Mouse (Mus musculus) hindbrain, embryonic 13.5 days (tissue): Measurements from ENCODE around the gene Sipa1. TPM values are rescaled to one million over a fixed set of nuclear protein-coding genes. Genes with fewer than 3 reads are reported as not detected.

ENCODE experiments used
- ATAC-seq: fragments of 200-750 bp; cut with Nextera tagmentation; 2 replicates; pipeline ENCODE4 v1.8.0; 2017; ENCODE audit warnings: moderate TSS enrichment; ENCODE audit not compliant: low FRiP score
- H3K27ac ChIP-seq: fragments of 300-500 bp; sonication (generic); 2 replicates; pipeline ENCODE4 v1.5.1; 2015; ENCODE audit warnings: inconsistent platforms, mild to moderate bottlenecking, moderate library complexity
- H3K27me3 ChIP-seq: fragments of 300-500 bp; sonication (generic); 2 replicates; pipeline ENCODE4 v1.6.1; 2015; ENCODE audit warnings: mild to moderate bottlenecking, inconsistent platforms
- H3K36me3 ChIP-seq: fragments of 300-500 bp; sonication (generic); 2 replicates; pipeline ENCODE4 v1.6.1; 2015; ENCODE audit warnings: mild to moderate bottlenecking, inconsistent platforms
- H3K4me1 ChIP-seq: fragments of 300-500 bp; sonication (generic); replicated peaks from 2 replicates; pipeline ENCODE4 v1.6.1; 2015; ENCODE audit warnings: inconsistent platforms
- H3K4me2 ChIP-seq: fragments of 300-500 bp; sonication (generic); 2 replicates; pipeline ENCODE4 v1.6.1; 2015; ENCODE audit warnings: inconsistent platforms, mild to moderate bottlenecking, moderate library complexity
- H3K4me3 ChIP-seq: fragments of 300-500 bp; sonication (generic); 2 replicates; pipeline ENCODE4 v1.5.1; 2015; ENCODE audit warnings: mild to moderate bottlenecking, inconsistent platforms
- H3K9ac ChIP-seq: fragments of 300-500 bp; sonication (generic); 2 replicates; pipeline ENCODE4 v1.6.1; 2015; ENCODE audit warnings: mild to moderate bottlenecking, inconsistent platforms
- H3K9me3 ChIP-seq: fragments of 300-500 bp; sonication (generic); 2 replicates; pipeline ENCODE4 v1.6.1; 2016; ENCODE audit warnings: inconsistent platforms
- WGBS: fragments of 180-500 bp; shearing (Covaris S2); methylation state at CpG from one replicate; pipeline ENCODE4 v1.1.7; 2015; 5-methylcytosine and 5-hydroxymethylcytosine counted together
- polyA plus RNA-seq: library from polyadenylated mRNA; unstranded; fragments of >200 nt; fragmentation: Nextera tagmentation; extraction: Ambion mirVana; gene quantifications from 2 replicates; pipeline ENCODE4 v1.2.1, GENCODE M21; 2015

Gene Sipa1
- polyA plus RNA-seq, 1 experiment from 2014 or later: 15.4 TPM

DNA sequence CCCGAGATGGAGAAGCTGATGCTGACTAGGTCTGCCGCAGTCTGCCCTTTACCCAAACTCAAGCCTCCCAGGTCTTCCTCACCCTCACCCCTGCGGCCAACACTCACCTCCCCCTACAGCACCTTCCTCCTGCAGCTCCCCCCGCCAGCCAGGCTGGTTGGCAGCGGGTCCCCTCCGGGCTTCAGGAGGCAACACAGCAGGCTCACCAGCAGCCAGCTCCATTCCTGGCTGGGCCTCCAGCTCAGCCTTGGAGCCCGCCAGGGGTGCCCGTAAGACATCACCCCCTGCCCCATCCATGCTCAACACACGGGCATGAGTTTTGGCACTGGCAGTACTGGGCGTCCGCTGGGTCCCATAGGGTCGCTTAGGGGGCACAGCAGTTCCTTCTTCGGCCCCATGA, 21.5 kb upstream of the Sipa1 start:
- Histone ChIP-seq H3K9ac (no peak overlapping the region), H3K4me3 (no peak overlapping the region), H3K9me3 (no peaks in the 10 kb centered on the region), H3K27me3 (no peaks in the 10 kb centered on the region), H3K27ac (no peak overlapping the region), H3K4me2 (no peak overlapping the region), H3K36me3 (peaks cover 71% of the 10 kb centered on the region), H3K4me1 (peaks cover 20% of the 10 kb centered on the region)
- no peak for ATAC-seq
- WGBS: 96% methylated on average over 12 of the region's 13 CpGs

GRCm38 (mm10) chr19:5684236-5684635, 20.7 kb upstream of the Sipa1 start:
- H3K27ac ChIP-seq: no peak overlapping the region
- WGBS: 93% methylated on average over 12 of the region's 12 CpGs

GRCm38 (mm10) chr19:5680432-5680831, 16.9 kb upstream of the Sipa1 start:
- Histone ChIP-seq H3K36me3 (peaks cover 95% of the 10 kb centered on the region), H3K27me3 (no peaks in the 10 kb centered on the region), H3K9ac (no peak overlapping the region), H3K9me3 (no peaks in the 10 kb centered on the region), H3K4me2 (no peak overlapping the region), H3K4me1 (no peaks in the 10 kb centered on the region), H3K27ac (no peak overlapping the region), H3K4me3 (no peak overlapping the region)
- WGBS: 96% methylated on average over 4 of the region's 4 CpGs
- no peak for ATAC-seq

More at GRCm38 (mm10) chr19:5684236-5684635, 20.7 kb upstream of the Sipa1 start:
- Histone ChIP-seq H3K36me3 (peaks cover 79% of the 10 kb centered on the region), H3K4me1 (peaks cover 13% of the 10 kb centered on the region), H3K9ac (no peak overlapping the region), H3K9me3 (no peaks in the 10 kb centered on the region), H3K4me3 (no peak overlapping the region), H3K4me2 (no peak overlapping the region), H3K27me3 (no peaks in the 10 kb centered on the region)
- ATAC-seq: no peak

DNA sequence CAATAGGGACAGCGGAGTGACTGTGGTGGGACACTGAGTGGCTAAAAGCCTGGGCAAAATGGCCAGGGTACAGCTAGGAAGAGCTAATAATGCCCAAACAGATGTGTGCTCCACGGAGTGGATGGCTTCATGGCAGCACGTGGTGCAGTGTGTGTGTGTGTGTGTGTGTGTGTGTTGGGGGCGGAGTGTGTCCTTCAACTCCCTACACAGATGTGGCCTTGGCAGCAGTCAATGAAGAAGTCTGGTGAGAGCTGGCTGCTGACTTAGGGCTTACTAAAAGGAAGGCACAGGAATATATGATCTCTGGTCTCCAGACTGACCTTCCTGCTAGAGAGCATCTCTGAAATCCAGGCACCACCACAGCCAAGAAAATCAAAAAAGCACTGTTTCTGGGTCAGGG, 4.9 kb upstream of the Sipa1 start:
- WGBS: 86% methylated on average over 4 of the region's 4 CpGs
- Histone ChIP-seq H3K4me3 (no peak overlapping the region), H3K9ac (no peak overlapping the region), H3K9me3 (no peaks in the 10 kb centered on the region), H3K27ac (no peak overlapping the region), H3K4me1 (peaks cover 8% of the 10 kb centered on the region), H3K27me3 (no peaks in the 10 kb centered on the region), H3K36me3 (peaks cover 90% of the 10 kb centered on the region), H3K4me2 (no peak overlapping the region)
- no peak for ATAC-seq

GRCm38 (mm10) chr19:5666386-5666785, 2.9 kb upstream of the Sipa1 start:
- 94% methylated on average over 18 of the region's 18 CpGs for WGBS

DNA sequence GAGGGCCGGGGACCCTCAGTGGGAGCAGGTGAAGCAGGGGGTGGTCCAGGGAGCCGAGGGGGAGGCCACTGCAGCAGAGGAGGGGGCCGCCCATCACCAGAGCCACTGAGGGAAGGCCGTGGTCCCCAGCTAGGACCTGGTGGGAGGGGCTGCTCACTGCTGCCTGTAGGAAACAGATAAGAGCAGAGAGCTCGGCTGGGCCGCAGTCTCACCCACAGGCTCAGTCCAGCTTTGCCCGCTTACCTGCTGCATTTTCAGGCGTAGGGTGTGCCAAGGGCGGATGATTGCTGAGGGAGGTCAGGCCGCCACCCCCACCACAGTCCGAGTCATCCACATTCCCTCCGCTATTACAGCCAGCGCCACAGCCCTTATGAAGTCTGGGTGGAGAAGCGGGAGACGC, 2.0 kb upstream of the Sipa1 start:
- WGBS: 92% methylated on average over 15 of the region's 15 CpGs
- Histone ChIP-seq H3K9me3 (no peaks in the 10 kb centered on the region), H3K9ac (no peak overlapping the region), H3K27ac (no peak overlapping the region), H3K27me3 (no peaks in the 10 kb centered on the region), H3K4me2 (no peak overlapping the region), H3K4me1 (peaks cover 20% of the 10 kb centered on the region), H3K4me3 (no peak overlapping the region), H3K36me3 (peaks cover 64% of the 10 kb centered on the region)
- no peak for ATAC-seq

More at GRCm38 (mm10) chr19:5666386-5666785, 2.9 kb upstream of the Sipa1 start:
- Histone ChIP-seq H3K27me3 (no peaks in the 10 kb centered on the region), H3K9me3 (no peaks in the 10 kb centered on the region), H3K4me1 (peaks cover 20% of the 10 kb centered on the region), H3K27ac (no peak overlapping the region), H3K4me3 (no peak overlapping the region), H3K4me2 (no peak overlapping the region), H3K9ac (no peak overlapping the region), H3K36me3 (peaks cover 73% of the 10 kb centered on the region)
- ATAC-seq: no peak

GRCm38 (mm10) chr19:5664669-5665257, 1.3 kb upstream of the Sipa1 start:
- Histone ChIP-seq H3K27ac (no peak overlapping the region), H3K9me3 (no peaks in the 10 kb centered on the region), H3K9ac (no peak overlapping the region; the same call in 1 of the 2 replicates), H3K4me2 (no peak overlapping the region), H3K27me3 (no peaks in the 10 kb centered on the region), H3K36me3 (peaks cover 57% of the 10 kb centered on the region), H3K4me1 (peaks cover 20% of the 10 kb centered on the region), H3K4me3 (no peak overlapping the region)
- 91% methylated on average over 10 of the region's 10 CpGs for WGBS
- no peak for ATAC-seq

DNA sequence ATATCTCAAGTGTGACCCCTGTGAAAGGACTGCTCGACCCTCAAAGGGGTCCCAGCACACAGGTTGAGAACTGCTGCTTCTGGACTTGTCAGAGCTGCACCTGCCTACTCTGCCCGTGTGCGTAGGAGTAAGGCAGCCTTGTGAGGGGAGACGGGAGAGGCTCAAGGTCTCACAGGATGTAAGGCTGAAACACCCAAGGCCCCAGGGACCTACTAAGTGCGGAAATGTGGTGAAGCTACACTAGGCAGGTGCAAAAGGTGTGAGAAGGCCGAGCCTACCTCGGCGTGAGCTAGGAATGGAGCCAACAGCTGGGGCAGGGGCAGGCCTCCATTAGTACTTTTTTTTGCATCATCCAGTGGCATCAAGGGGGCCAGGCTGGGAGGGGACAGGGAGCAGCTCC, 1.2 kb downstream of the Sipa1 start:
- 80% methylated on average over 8 of the region's 8 CpGs for WGBS
- H3K4me3 ChIP-seq: peak overlapping the region; percentile 36
- peak overlapping the region; percentile 75 for H3K27ac ChIP-seq

DNA sequence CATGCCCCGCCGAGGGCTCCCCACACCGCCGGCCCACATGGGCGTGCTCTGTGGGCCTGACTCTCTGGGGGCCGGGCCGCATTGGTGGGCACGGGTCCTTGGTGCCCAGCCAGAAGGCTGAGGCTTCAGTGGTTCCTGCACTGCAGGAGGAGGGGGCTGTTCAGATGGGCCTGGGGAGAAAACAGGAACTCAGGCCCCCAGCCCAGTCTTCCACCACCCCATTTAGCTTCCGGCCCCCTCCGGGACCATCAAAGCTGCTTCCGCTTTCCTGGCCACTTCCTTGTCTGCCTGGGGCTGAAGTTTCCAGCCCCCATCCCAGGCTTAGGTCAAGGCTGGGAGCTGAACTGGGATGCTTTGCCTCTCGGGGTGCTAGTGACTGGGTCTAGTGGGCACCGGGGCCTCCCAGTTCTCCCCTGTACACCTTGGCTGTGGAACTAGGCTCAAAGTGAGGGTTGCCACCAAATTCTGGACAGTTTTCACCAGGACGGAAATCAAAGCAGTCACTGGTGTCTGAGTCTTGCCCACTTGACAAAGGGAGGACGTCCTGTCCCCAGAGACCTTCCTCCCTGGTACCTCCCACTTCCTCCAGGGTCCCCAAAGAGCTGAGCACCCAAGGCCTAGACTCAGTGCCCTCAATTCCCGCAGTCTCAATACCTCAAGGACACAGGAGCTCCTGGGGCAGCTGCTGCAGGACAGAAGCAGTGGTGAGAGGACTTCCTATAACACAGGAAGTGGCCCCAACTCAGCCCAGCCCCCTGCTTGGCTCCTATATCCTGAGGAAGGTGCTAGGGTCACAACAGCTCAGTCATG, 2.4 kb downstream of the Sipa1 start:
- ATAC-seq: no peak
- Histone ChIP-seq H3K9me3 (no peaks in the 10 kb centered on the region), H3K27ac (no peak overlapping the region), H3K4me3 (no peak overlapping the region), H3K36me3 (peaks cover 21% of the 10 kb centered on the region), H3K4me2 (peak overlapping the region; percentile 11), H3K9ac (peak overlapping the region; percentile 24; the same call in 1 of the 2 replicates), H3K4me1 (peaks cover 20% of the 10 kb centered on the region), H3K27me3 (peaks cover 6% of the 10 kb centered on the region)
- 79% methylated on average over 16 of the region's 16 CpGs for WGBS

More for the DNA sequence above, 1.2 kb downstream of the Sipa1 start:
- Histone ChIP-seq H3K4me1 (peaks cover 20% of the 10 kb centered on the region), H3K9ac (peak overlapping the region; percentile 66; the same call in 1 of the 2 replicates), H3K27me3 (no peaks in the 10 kb centered on the region), H3K9me3 (no peaks in the 10 kb centered on the region), H3K36me3 (peaks cover 32% of the 10 kb centered on the region), H3K4me2 (peak overlapping the region; percentile 54)
- no peak for ATAC-seq

- Histone ChIP-seq H3K4me1 (peaks cover 16% of the 10 kb centered on the region), H3K27ac (no peak overlapping the region), H3K9ac (peak overlapping the region; percentile 63), H3K9me3 (no peaks in the 10 kb centered on the region), H3K4me3 (peak overlapping the region; percentile 41), H3K36me3 (0 out of 2 replicates have a peak, but pooled peaks cover 5% of the 10 kb centered on the region), H3K27me3 (peaks cover 42% of the 10 kb centered on the region), H3K4me2 (peak overlapping the region; percentile 59)
- 9% methylated on average over 43 of the region's 43 CpGs for WGBS
- ATAC-seq: 0 out of 2 replicates have a peak, but pooled peaks have one; percentile 25
Measured at GRCm38 (mm10) chr19:5654720-5655298, 8.7 kb downstream of the Sipa1 start.

DNA sequence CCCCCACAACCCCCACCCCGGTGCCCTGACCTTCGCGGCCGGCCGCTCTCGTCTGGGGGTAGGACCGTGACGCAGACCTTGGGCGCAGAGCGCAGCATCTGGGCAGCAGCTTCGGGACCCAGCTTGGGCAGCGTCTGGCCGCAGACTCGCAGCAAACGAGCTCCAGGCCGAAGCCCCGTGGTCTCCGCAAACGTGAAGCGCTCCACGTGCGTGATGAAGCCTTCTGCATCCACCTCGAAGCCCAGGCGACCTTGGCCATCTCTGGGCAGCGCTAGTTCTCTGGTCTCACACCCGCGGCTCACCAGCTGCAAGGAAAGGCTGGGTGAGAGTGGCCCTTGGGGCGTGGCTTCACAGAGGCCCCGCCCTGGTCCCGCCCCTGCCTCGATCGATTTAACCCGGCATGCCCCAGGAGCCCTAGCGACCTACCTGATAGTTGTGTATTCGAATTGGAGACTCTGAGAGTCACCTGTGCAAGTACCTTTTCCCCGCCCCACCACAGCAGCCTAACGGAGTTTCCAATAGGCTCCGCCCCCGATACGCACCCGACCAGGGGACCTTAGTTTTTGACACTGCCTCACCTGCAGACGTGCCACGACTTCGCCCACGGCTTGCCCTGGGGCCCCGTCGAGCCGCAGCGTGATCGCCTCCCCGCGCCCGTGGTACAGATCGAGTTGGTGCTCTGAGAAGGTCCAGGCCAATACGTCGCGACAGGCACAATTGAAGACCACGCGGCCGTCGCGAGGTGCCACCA, 9.4 kb downstream of the Sipa1 start:
- Histone ChIP-seq H3K9ac (peak overlapping the region; percentile 68), H3K9me3 (no peaks in the 10 kb centered on the region), H3K36me3 (0 out of 2 replicates have a peak, but pooled peaks cover 5% of the 10 kb centered on the region), H3K27ac (no peak overlapping the region), H3K4me1 (peaks cover 21% of the 10 kb centered on the region), H3K27me3 (peaks cover 42% of the 10 kb centered on the region), H3K4me3 (peak overlapping the region; percentile 41), H3K4me2 (peak overlapping the region; percentile 59)
- 0 out of 2 replicates have a peak, but pooled peaks have one; percentile 29 for ATAC-seq
- 7% methylated on average over 62 of the region's 62 CpGs for WGBS

GRCm38 (mm10) chr19:5652570-5652969, 10.9 kb downstream of the Sipa1 start:
- no peak overlapping the region for H3K4me2 ChIP-seq
- 82% methylated on average over 6 of the region's 6 CpGs for WGBS

More at GRCm38 (mm10) chr19:5652570-5652969, 10.9 kb downstream of the Sipa1 start:
- Histone ChIP-seq H3K4me3 (no peak overlapping the region), H3K27ac (no peak overlapping the region), H3K36me3 (peaks cover 11% of the 10 kb centered on the region), H3K9ac (no peak overlapping the region), H3K27me3 (peaks cover 42% of the 10 kb centered on the region), H3K9me3 (no peaks in the 10 kb centered on the region), H3K4me1 (peaks cover 35% of the 10 kb centered on the region)
- ATAC-seq: no peak
